Mouse (Mus musculus): ENCODE results near the gene Ssbp3.

Gene Ssbp3

GRCm38 (mm10) chr4:106959506-106960302 is 49.2 kb downstream of the Ssbp3 start:
- no peak for DNase-seq

GRCm38 (mm10) chr4:106960476-106960875 is 50.0 kb downstream of the Ssbp3 start:
- DNase-seq, result no peak

DNA sequence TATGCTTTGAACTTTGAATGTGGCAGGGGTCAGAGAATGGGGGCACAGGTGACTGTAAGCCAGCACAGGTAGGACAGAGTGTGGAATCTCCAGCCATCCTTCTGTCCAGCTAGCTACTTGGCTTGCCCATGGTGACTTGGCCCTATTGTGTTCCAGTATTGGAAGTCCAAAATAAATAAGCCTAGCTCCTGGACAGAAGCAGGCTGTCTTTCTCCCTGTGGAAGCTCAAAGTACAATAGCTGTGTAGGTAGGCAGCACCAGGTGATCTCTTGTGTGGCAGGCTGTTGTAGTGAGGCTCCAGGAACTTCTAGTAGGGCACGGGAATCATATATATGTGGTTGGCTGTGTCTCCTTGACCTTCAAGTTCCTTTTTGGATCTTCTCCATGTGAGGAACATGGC is 50.8 kb downstream of the Ssbp3 start:
- no peak for DNase-seq

GRCm38 (mm10) chr4:106964356-106964755 is 53.9 kb downstream of the Ssbp3 start:
- no peak for DNase-seq

DNA sequence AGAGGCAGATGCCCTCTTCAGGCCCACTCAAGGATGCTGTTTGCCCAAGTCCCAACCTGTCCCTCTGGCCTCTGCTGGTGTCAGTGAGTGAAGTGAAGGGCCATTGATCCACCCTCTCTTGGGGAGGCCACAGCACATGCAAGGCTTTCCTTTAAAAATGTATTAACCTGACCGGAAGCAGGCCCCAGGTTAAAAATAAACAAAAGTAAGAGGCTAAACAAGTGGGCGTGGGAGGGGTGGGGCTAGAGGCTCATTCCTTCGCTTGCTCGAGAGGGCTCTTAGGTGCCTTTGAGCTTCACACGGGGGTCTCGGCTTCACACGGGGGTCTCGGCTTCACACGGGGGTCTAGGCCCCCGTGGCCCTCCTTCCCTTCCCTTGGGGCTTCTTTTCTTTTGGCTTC is 54.5 kb downstream of the Ssbp3 start:
- DNase-seq, result no peak

DNA sequence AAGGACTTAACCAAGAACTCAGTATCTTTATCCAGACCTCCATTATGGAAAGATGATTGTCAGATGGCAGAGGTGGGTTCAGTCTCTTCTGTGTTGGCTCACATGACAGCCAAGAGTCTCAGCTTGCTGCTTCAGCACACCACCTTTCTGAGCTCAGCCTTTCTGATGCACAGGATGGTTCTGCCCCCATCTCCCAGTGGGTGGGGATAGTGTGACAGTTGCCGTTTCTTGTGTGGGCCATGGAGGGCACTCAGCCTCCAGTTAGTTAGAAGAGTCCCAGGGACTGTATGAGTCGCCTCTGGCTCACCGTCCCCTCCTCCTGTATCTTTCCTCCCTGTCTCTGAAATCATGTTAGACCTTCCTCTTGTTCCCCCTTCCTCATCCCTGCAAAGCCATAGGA is 55.9 kb downstream of the Ssbp3 start:
- no peak for DNase-seq

DNA sequence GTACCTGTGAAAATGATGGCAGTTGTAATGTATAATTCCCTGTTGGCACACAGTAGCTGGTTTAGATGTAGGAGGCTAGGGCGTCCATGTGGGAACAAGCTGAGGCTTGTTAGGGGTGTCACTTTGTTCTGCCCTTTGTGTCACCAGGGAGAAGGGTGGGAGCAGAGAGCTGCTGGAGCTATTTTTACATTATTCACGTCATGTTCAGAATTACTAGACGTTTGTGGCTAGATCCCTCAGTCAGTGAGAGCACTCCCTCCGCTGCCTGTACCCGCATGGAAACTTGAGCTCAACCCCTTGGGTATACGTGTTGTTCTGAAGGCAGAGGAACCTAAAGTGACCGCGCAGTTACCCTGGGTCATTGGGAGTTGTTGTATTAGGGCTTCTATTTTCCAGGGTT is 58.4 kb downstream of the Ssbp3 start:
- no peak for DNase-seq

DNA sequence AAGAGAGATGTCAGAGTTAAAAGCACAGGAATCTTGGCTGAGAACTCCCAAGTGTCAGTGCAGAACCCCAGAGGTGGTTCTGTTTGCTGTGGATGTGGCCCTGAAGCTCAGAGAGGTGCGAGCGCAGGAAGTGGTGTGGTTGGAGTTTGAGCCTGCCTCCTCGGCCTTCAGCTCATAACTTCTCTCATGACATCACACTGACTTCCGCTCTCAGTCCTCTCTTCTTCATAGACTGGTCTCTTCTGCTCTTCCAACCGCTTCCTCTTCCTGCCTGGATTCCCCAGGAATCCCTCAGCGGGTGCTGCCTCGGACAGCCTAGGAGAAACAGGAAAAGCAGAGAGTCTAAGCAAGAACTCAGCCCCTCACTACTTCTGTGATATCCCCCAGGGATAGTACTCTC is 60.3 kb downstream of the Ssbp3 start:
- no peak for DNase-seq

GRCm38 (mm10) chr4:106972061-106972460 is 61.6 kb downstream of the Ssbp3 start:
- no peak for DNase-seq

- no peak for DNase-seq
Measured at GRCm38 (mm10) chr4:106972461-106973384, 62.2 kb downstream of the Ssbp3 start.

DNA sequence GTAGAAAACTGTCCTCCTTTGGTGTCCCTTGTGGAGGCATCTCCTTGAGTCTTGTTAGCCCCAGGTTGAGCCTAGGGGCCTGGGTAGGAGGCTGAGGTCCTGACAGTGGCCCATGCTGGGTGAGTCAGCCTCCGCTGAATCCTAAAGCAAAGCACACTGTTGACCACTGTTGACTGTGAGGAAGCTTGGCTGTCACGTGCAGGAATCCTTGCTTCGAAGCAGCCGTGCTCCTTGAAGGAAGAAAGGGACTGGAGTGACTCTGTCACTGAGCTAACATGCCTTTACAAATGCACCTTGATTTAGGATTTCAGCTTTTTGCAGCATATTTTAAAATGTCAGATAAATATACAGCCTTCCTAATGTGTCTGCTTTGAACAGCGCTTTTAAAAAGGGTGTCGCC is 64.8 kb downstream of the Ssbp3 start:
- no peak for DNase-seq

DNA sequence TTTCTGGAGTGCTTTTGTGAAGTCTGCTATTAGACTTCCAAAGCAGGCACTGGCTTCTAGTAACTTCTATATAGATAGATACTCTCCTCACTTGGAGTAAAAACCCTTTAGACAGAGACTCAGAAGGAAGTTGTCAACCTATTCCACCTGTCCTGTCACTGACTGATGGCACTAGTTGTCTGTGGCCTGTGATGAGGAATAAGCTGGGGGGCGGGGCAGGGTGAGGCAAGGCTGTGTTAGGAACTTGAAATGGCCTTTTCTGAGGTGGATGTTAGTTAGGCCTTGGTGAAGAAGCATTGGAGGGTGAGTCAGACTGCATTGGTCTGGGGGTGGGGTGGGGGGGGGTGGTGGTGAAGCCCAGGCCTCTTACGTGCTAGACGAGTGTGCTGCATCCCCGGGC is 65.4 kb downstream of the Ssbp3 start:
- no peak for DNase-seq

GRCm38 (mm10) chr4:106976576-106976975 is 66.1 kb downstream of the Ssbp3 start:
- DNase-seq, result no peak

DNA sequence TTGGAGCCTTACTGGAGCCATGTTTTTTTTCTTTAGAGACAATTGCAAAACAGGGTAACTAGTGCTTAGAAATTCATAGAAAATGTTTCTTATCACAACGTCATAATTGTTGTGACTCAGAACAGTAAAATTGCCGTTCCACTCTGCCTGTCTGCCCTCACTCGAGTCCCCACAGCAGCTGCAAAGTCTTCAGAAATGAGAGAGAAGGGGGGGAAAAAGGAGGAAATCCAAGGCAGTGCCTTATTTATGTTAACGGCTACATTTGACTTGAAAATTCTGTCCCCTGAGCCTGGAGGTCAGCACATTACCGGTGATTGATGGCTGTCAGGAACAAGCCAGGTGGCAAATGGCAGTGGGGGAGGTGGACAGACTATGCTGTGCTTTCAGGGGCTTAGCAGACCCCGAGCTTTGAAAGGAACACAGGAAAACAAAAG is 66.7 kb downstream of the Ssbp3 start:
- no peak for DNase-seq

- no peak for DNase-seq
Measured at GRCm38 (mm10) chr4:106978376-106978775, 67.9 kb downstream of the Ssbp3 start.

DNA sequence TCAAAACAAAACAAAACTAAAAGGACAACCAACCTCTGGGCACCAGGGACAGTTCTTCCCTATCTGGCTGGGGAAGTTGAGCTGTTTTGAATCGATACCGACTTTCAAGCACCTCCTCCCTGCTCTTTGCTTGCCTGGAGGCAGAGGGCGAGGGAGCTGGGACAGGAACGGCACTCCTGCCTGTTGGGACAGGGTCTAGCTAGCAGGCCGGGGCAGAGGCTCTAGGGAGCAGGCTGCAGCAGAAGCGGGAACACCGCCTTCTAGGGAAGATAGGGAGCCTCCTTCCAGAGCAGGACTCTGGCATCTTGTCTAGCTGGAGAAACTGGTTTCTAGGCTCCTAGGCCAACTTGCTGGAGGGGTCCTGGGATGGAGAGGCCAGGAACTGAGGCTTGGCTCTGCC is 70.2 kb downstream of the Ssbp3 start:
- no peak for DNase-seq

DNA sequence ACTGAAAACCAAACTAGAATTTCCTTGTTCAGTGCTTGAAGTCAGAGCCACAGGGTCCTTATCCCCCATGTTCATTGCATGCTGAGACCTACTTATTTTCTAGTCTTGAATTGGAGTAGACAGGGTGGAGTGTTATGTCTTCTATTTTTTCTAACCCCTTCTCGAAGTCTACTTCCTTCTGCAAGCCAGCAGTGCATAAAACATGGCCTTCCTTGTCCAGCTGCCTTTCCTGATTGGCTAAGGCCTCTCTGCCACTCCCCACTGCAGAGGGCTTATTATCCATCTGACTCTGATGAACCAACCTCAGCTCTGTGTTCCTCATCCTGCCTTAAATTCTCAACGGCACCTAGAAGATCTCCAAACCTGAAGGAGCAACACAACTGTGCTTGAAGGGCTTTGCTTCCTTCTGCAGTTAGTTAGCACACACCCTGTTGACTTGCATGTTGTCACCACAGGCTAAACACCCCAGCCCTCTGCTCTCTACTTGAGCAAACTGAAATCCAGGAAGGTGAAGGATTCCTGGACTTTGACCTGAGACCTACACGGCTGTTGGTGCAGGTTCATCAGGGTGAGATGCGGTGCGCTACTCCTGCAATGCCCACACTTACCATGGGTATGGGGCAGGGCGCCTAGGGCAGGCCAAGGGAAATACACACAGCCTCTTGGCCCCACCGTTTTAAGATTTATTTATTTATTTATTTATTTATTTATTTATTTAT is 71.0 kb downstream of the Ssbp3 start:
- no peak for DNase-seq

- no peak for DNase-seq
Measured at GRCm38 (mm10) chr4:106982344-106983121, 72.0 kb downstream of the Ssbp3 start.

DNA sequence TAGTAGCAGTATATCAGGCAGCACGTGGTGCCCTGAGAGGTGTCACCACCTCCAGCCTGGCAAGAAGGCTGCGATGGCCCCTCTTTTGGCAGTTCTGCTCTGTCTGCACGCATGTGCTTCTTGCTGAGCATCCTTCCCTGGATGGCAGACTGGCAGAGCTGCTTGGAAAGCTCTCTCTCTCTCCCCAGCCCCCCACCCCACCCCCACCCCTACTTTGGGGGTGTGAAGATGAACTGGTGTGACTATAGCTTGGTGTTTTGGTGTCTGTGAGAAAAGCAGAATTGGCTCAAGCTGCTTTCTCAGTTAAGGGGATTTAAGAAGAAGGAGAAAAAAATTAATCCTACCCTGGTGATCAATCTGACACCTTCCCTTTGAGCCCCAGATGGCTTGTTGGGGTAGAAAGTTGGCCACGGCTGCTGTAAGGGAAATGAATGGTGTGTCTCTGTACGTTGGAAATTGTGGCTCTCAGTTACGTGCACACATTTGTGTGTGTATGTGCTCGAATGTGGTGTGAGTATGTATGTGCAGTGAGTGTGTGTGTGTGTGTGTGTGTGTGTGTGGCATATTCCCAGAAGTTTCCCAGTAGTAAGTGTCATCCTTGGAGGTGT is 73.5 kb downstream of the Ssbp3 start:
- no peak for DNase-seq

DNA sequence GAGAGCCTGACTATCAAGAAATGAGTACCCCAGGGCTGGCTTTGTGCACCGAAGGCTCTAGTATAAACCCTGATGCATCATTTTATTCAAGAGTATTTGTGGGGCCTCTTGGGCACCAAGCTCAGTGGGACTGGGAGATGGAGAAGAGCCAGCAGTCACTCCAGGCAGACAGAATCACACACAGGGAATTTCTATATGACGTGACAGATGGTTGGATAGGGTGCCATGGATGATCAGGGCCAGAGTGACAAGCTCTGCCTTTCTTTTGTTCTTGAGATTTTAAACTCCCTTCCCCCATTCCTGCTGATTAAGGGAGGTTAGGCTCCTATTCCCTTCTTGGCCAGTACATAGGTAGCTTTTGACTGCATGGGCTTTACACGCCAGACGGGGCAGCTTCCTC is 74.8 kb downstream of the Ssbp3 start:
- DNase-seq, result no peak

- DNase-seq, result peak in 1 of 2 experiments; percentile 41
Measured at GRCm38 (mm10) chr4:106985899-106986832, 75.7 kb downstream of the Ssbp3 start.
